Mouse (Mus musculus) forebrain, embryonic 14.5 days (tissue): ENCODE measurements around the gene Lrrc41. TPM values are rescaled to one million over a fixed set of nuclear protein-coding genes. Genes with fewer than 3 reads are reported as not detected.

Experiments
- ATAC-seq: fragments of 200-750 bp; cut with Nextera tagmentation; 2 replicates; pipeline ENCODE4 v1.8.0; 2017; ENCODE audit warnings: mild to moderate bottlenecking, moderate library complexity
- DNase-seq: peaks from one replicate; pipeline ENCODE4 v3.0.0-alpha.2; 2015; ENCODE audit warnings: low spot score
- H3K27ac ChIP-seq: fragments of 300-500 bp; sonication (generic); 2 replicates; pipeline ENCODE4 v1.5.1; 2014; ENCODE audit warnings: low read depth, mild to moderate bottlenecking, control low read depth, low read length, moderate library complexity
- H3K27me3 ChIP-seq: fragments of 300-500 bp; sonication (generic); replicated peaks from 2 replicates; pipeline ENCODE4 v1.6.1; 2014; ENCODE audit warnings: low read length, control low read depth, mixed read lengths; ENCODE audit not compliant: control insufficient read depth, insufficient read depth
- H3K36me3 ChIP-seq: fragments of 300-500 bp; sonication (generic); 2 replicates; pipeline ENCODE4 v1.6.1; 2014; ENCODE audit warnings: low read length, control low read depth; ENCODE audit not compliant: control insufficient read depth, insufficient read depth
- H3K4me1 ChIP-seq: fragments of 300-500 bp; sonication (generic); 2 replicates; pipeline ENCODE4 v1.6.1; 2014; ENCODE audit warnings: antibody characterized with exemption, low read length, control low read depth; ENCODE audit not compliant: control insufficient read depth, insufficient read depth
- H3K4me2 ChIP-seq: fragments of 300-500 bp; sonication (generic); 2 replicates; pipeline ENCODE4 v1.6.1; 2014; ENCODE audit warnings: mild to moderate bottlenecking, control low read depth, low read length
- H3K4me3 ChIP-seq: fragments of 300-500 bp; sonication (generic); 2 replicates; pipeline ENCODE4 v1.5.1; 2014; ENCODE audit warnings: low read depth, low read length, control low read depth
- H3K9ac ChIP-seq: fragments of 300-500 bp; sonication (generic); 2 replicates; pipeline ENCODE4 v1.6.1; 2014; ENCODE audit warnings: mild to moderate bottlenecking, low read length, control low read depth, moderate library complexity
- H3K9me3 ChIP-seq: fragments of 300-500 bp; sonication (generic); replicated peaks from 2 replicates; pipeline ENCODE4 v1.6.1; 2016; ENCODE audit warnings: low read length, control low read depth, mixed read lengths; ENCODE audit not compliant: control insufficient read depth
- WGBS: fragments of 180-500 bp; shearing (Covaris S2); extraction: QIAGEN DNeasy Blood & Tissue Kit; methylation state at CpG from one replicate; pipeline ENCODE4 v1.1.7; 2014; 5-methylcytosine and 5-hydroxymethylcytosine counted together
- polyA plus RNA-seq: library from polyadenylated mRNA; unstranded; fragments of >200 nt; fragmentation: Nextera tagmentation; extraction: Ambion mirVana; gene quantifications from 2 replicates; pipeline ENCODE4 v1.2.1, GENCODE M21; 2014

Lrrc41 gene
- polyA plus RNA-seq, 1 experiment from 2014 or later = 67.9 TPM

DNA sequence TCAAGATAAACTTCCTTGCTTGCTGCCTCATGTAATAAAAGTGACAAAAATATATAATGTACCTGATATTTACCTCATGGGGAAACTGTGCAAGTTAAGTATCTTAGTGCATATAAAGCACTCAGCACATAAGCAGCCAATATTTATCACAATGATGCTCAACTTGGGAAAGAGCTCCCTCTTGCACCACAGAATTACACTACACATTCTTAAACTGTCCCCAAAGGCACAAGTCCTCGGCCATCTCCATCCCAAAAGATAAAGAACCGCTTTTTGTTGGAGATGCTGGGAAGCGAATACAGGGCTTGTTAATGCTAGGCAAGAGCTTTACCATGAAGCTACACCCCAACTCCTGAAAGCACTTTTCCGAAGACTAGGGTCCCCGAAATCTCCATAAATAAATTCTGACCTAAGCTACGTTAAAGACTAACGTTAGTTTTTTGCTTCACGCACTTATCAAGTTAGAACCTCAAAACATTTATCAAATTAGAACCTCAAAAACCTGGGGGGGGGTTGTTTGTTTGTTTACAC, 859 bp upstream of the Lrrc41 start:
- H3K27me3 ChIP-seq = no peaks in the 10 kb centered on the region
- H3K4me1 ChIP-seq = peaks cover 23% of the 10 kb centered on the region
- no peaks in the 10 kb centered on the region for H3K9me3 ChIP-seq
- DNase-seq (peak; percentile 32), ATAC-seq (no peak)
- WGBS = 2% methylated on average over 8 of the region's 8 CpGs
- peaks cover 14% of the 10 kb centered on the region for H3K36me3 ChIP-seq
- peak overlapping the region; percentile 93 for H3K4me3 ChIP-seq
- H3K9ac ChIP-seq = peak overlapping the region; percentile 95
- H3K27ac ChIP-seq = 0 out of 2 replicates have a peak overlapping the region, but pooled peaks have one; percentile 21
- H3K4me2 ChIP-seq = peak overlapping the region; percentile 91

DNA sequence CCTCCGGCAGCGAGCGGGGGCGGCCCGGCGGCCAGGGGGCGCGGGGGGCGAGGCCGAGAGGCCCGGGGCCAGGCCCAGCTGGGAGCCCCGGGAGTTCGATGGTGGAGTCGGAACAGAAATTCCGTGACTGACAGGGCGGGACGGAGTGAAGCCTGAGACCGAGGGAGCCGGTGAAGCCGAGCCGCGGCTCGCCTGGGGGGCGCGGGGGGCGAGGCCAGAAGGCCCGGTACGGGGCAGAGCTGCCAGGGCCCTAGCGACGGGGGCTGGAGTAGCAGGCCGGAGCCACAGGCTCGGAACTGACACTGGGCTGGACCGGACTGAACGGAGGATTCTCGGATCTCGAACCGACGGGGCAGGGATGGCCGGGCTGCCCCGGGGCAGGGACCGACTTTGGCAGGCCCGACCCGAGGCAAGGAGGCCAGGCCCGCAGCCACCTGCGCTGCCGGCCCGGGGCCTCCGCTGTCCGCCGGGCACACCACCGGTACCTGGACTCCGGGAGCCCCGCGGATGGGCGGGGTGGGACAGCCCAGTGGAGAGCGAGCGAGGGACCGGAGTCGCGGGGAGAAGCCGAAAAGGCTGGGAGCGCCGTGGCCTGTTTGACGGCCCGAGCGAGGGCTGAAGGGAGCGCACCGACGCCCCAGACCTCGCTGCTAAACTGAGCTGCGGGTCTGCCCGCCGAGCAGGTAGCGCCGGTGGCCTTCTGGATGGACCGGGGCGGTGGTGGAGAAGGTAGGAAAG, 731 bp downstream of the Lrrc41 start:
- H3K4me1 ChIP-seq = peaks cover 23% of the 10 kb centered on the region
- no peaks in the 10 kb centered on the region for H3K27me3 ChIP-seq
- peaks cover 10% of the 10 kb centered on the region for H3K36me3 ChIP-seq
- H3K27ac ChIP-seq = peak overlapping the region; percentile 95
- H3K4me2 ChIP-seq = peak overlapping the region; percentile 91
- under 1% methylated on average over 69 of the region's 77 CpGs for WGBS
- H3K4me3 ChIP-seq = peak overlapping the region; percentile 93
- H3K9ac ChIP-seq = peak overlapping the region; percentile 95
- peak; percentile 70 for ATAC-seq
- peak; percentile 58 for DNase-seq
- H3K9me3 ChIP-seq = no peaks in the 10 kb centered on the region

DNA sequence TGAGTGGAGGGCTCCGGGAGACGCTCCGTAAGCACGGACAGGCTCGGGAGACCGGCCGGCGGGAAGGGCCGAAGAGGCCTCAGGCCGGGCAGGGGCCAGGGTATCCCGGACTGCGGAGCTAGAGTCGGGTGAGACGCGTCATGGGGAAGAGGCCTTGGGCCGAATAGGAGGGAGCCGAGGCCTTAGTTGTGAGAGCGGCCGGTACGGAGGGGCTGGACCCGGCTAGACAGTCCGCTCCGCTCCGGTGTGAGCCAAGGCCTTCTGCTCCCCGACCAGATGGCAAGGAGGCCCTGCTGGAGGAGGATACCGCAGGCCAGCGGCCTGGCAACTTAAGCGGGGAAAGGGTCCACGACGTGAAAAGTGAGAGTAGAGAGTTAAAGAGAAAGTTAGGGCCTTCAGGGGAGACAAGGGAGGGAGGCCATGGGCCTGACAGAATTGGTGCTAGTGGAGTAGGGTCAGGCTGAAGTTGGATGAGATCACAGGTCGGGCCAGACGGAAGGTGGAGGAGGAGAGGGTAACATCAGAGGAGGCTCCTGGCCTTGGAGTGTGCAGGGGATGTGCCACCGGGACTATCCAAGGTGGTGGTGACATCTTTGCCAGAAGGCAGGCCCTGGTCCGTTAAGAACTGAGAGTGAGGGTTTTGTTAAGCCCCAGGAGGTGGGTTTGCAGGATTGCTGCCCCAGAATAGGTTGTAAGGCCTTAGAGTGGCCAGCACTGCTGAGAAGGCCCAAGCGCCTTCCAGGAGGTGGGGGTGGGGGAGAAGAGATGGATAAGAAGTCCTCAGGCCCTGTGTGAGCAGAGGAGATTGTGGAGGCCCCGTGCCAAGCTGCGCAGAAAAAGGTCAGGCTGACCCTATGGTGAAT, 1.5 kb downstream of the Lrrc41 start:
- H3K36me3 ChIP-seq = peaks cover 18% of the 10 kb centered on the region
- H3K9ac ChIP-seq = peak overlapping the region; percentile 95
- peak overlapping the region; percentile 93 for H3K4me3 ChIP-seq
- H3K9me3 ChIP-seq = no peaks in the 10 kb centered on the region
- H3K4me2 ChIP-seq = peak overlapping the region; percentile 91
- 2% methylated on average over 37 of the region's 37 CpGs for WGBS
- no peaks in the 10 kb centered on the region for H3K27me3 ChIP-seq
- peak; percentile 22 for DNase-seq
- ATAC-seq = peak; percentile 19
- peaks cover 23% of the 10 kb centered on the region for H3K4me1 ChIP-seq
- H3K27ac ChIP-seq = peak overlapping the region; percentile 95

DNA sequence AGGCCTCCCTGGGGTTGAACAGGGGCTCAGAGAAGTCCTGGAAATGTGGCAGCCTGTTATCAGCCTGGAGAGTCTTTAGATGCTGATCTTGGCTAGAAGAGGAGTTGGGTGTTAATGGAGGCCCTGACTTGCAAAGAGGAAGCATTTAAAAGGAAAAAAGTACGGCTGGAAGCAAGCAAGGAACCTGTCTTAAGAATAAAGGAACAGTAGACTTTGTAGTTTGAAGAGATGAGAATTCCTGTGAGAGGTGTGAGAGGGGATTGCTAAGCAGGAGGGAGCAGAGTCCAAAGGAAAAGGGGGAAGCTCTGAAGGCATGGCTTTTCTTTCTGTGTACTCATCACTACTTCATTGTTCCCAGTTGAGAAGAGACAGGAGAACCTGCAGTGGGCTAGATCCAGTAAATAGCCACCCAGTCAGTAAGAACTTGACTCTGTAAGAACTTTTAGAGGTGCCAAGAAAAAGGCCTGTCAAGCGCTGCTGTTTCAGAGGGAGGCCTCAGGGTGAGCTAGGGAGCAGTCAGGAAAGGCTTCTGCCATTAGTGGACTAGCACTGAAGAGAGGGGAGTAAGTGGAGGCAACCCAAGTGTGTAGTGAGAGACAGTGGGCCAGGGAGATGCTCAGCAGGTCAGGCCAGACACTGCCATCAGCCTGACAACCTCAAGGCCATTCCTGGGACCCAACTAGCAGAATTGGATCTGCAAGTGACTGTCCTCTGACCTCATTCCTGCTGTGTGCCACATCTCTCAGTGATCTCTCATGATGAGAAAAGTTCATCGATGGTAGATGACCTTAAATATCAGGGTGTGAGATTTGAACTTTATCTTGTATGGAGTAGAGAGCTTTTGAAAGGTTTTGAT, 2.4 kb downstream of the Lrrc41 start:
- H3K27ac ChIP-seq = no peak overlapping the region
- H3K9ac ChIP-seq = peak overlapping the region; percentile 95
- no peaks in the 10 kb centered on the region for H3K9me3 ChIP-seq
- WGBS = 61% methylated on average over 3 of the region's 3 CpGs
- DNase-seq (no peak), ATAC-seq (no peak)
- H3K4me1 ChIP-seq = peaks cover 23% of the 10 kb centered on the region
- H3K27me3 ChIP-seq = no peaks in the 10 kb centered on the region
- H3K4me2 ChIP-seq = peak overlapping the region; percentile 91
- peak overlapping the region; percentile 93; the same call in 1 of the 2 replicates for H3K4me3 ChIP-seq
- peaks cover 26% of the 10 kb centered on the region for H3K36me3 ChIP-seq

DNA sequence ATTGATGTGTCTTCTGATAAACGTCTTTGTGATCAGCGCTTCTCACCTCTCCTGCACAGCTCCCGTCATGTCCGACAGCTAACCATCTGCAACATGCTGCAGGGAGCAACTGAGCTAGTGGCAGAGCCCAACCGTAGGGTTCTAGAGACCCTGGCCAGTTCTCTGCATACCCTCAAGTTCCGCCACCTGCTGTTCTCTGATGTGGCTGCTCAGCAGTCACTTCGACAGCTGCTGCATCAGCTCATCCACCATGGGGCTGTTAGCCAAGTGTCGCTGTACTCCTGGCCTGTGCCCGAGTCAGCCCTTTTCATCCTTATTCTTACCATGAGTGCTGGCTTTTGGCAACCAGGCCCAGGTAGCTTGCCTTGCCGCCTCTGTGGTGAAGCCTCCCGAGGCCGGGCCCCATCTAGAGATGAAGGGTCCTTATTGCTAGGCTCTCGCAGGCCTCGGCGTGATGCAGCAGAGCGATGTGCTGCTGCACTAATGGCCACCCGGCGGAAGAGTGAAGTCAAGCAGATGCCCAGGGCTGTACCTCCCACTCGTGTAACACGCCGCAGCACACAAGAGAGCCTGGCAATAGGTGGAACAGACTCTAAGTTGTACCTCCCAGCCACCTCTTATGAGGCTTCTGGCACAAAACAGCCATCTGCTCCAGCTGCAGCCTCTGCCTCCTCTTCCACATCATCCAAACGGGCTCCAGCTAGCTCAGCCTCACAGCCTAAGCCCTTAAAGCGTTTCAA, 13.6 kb downstream of the Lrrc41 start:
- WGBS = 90% methylated on average over 23 of the region's 23 CpGs
- no peak for ATAC-seq
- no peak for DNase-seq

DNA sequence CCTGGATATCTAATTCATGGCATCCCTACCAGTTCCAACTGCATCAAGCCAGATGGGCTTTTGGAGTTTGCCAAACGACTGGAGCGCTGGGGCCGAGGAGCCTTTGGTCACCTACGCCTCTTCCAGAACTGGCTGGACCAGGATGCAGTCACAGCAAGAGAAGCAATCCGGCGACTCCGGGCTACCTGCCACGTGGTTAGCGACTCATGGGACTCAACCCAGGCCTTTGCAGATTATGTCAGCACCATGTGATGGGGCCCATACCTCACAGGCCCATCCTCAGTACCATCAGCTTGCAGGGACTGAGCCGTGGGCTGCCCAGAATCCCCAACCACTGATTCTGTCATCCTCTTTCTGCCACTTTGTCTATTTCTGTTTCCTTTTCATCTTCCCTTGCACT, 21.2 kb downstream of the Lrrc41 start:
- H3K4me1 ChIP-seq = no peaks in the 10 kb centered on the region
- peaks cover 94% of the 10 kb centered on the region for H3K36me3 ChIP-seq
- no peak overlapping the region for H3K9ac ChIP-seq
- no peak overlapping the region for H3K4me3 ChIP-seq
- WGBS = 94% methylated on average over 10 of the region's 10 CpGs
- H3K27ac ChIP-seq = no peak overlapping the region
- H3K27me3 ChIP-seq = no peaks in the 10 kb centered on the region
- ATAC-seq = no peak
- no peak overlapping the region for H3K4me2 ChIP-seq
- no peaks in the 10 kb centered on the region for H3K9me3 ChIP-seq
- no peak for DNase-seq

More for the DNA sequence above, 13.6 kb downstream of the Lrrc41 start:
- Histone ChIP-seq H3K4me3 (no peak overlapping the region), H3K4me1 (no peaks in the 10 kb centered on the region), H3K27ac (no peak overlapping the region), H3K9me3 (no peaks in the 10 kb centered on the region), H3K27me3 (no peaks in the 10 kb centered on the region), H3K36me3 (peaks cover 80% of the 10 kb centered on the region), H3K9ac (no peak overlapping the region), H3K4me2 (no peak overlapping the region)

DNA sequence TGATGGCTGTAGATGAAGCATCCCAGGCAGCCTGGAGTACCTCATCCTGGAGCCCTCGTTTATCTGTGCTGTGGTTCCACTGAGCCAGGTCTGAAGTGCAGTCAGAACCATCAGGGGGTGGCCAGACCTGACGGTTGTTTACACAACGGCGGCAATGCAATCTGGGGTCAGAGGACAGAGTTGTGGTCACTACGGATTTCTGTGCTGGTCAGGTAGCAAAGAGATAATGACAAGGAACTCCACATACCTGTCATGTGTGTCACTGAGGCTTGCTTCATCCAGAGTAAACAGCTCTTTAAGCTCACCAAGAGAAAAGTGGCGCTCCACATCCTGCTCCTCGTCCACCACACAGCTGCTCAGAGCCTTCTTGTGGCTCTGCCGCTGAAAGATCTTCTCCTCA, 22.1 kb downstream of the Lrrc41 start:
- no peaks in the 10 kb centered on the region for H3K9me3 ChIP-seq
- no peaks in the 10 kb centered on the region for H3K4me1 ChIP-seq
- ATAC-seq = no peak
- no peak for DNase-seq
- H3K4me3 ChIP-seq = no peak overlapping the region
- peaks cover 92% of the 10 kb centered on the region for H3K36me3 ChIP-seq
- no peak overlapping the region for H3K9ac ChIP-seq
- 90% methylated on average over 8 of the region's 8 CpGs for WGBS
- H3K4me2 ChIP-seq = no peak overlapping the region
- H3K27ac ChIP-seq = no peak overlapping the region
- H3K27me3 ChIP-seq = no peaks in the 10 kb centered on the region

DNA sequence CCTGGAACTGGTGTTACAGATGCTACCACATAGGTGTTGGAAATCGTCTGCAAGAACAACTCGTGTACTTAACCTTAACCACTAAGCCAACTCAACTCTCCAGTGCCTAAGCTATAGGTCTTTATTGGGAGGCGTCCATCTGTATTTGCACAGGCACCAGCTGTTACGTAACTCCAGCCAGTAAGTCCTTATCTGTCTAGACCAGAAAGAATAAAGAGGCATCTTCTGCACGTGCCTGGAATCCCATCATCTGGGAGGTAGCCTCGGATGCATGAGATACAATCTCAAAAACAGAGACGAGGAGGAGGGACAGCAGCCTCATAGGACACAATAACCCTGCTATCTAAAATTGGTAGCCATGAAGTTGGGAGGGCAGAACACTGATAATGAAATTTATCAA, 25.9 kb downstream of the Lrrc41 start:
- ATAC-seq = no peak
- Histone ChIP-seq H3K27me3 (no peaks in the 10 kb centered on the region), H3K4me1 (no peaks in the 10 kb centered on the region), H3K4me3 (no peak overlapping the region), H3K27ac (no peak overlapping the region), H3K9ac (no peak overlapping the region), H3K4me2 (no peak overlapping the region), H3K9me3 (no peaks in the 10 kb centered on the region), H3K36me3 (peaks cover 70% of the 10 kb centered on the region)
- DNase-seq = no peak
- 89% methylated on average over 7 of the region's 7 CpGs for WGBS
